Mouse (Mus musculus): ENCODE measurements at regions not wholly inside any gene's neighbourhood (a gene's known extent, or its start where the extent isn't known, plus 50 kb on each side); places are given as distances from the start of the nearest gene placed in this dataset.
"Not testable (repeated sequence)": the region's sequence is repeated elsewhere in the genome, so short reads cannot be mapped to it uniquely, and the experiment has no call there.

GRCm38 (mm10) chr7:75360874-75361273 is 51.8 kb upstream of the Sv2b start:
- peak; percentile 53 for DNase-seq (ENCODE audit: low spot score)

- DNase-seq (ENCODE audit: low spot score), result no peak
Observed at GRCm38 (mm10) chr7:75362541-75362940, 53.5 kb upstream of the Sv2b start.

- no peak for DNase-seq (ENCODE audit: low spot score)
Observed at GRCm38 (mm10) chr7:75365480-75365879, 56.4 kb upstream of the Sv2b start.

GRCm38 (mm10) chr7:75366285-75366882 is 57.3 kb upstream of the Sv2b start:
- peak; percentile 93 for DNase-seq (ENCODE audit: low spot score)

GRCm38 (mm10) chr7:75368315-75368714 is 59.3 kb upstream of the Sv2b start:
- DNase-seq (ENCODE audit: low spot score), result no peak

- DNase-seq (ENCODE audit: low spot score), result no peak
Observed at GRCm38 (mm10) chr7:75369366-75369765, 60.3 kb upstream of the Sv2b start.

GRCm38 (mm10) chr7:75370595-75371519 is 61.8 kb upstream of the Sv2b start:
- DNase-seq (ENCODE audit: low spot score), result peak; percentile 87

GRCm38 (mm10) chr7:75371520-75371876 is 62.4 kb upstream of the Sv2b start:
- DNase-seq (ENCODE audit: low spot score), result no peak

GRCm38 (mm10) chr7:75371991-75372390 is 62.9 kb upstream of the Sv2b start:
- peak; percentile 43 for DNase-seq (ENCODE audit: low spot score)

GRCm38 (mm10) chr7:75372892-75373444 is 63.9 kb upstream of the Sv2b start:
- no peak for DNase-seq (ENCODE audit: low spot score)

GRCm38 (mm10) chr7:75374506-75374905 is 65.4 kb upstream of the Sv2b start:
- no peak for DNase-seq (ENCODE audit: low spot score)

GRCm38 (mm10) chr7:75379595-75379994 is 70.5 kb upstream of the Sv2b start:
- no peak for DNase-seq (ENCODE audit: low spot score)

GRCm38 (mm10) chr7:75384506-75384911 is 70.8 kb upstream of the Akap13 start:
- DNase-seq (ENCODE audit: low spot score), result peak; percentile 74

- DNase-seq (ENCODE audit: low spot score), result no peak
Observed at GRCm38 (mm10) chr7:75387033-75387432, 68.3 kb upstream of the Akap13 start.

- DNase-seq (ENCODE audit: low spot score), result no peak
Observed at GRCm38 (mm10) chr7:75387821-75388431, 67.4 kb upstream of the Akap13 start.

GRCm38 (mm10) chr7:75390162-75390561 is 65.2 kb upstream of the Akap13 start:
- no peak for DNase-seq (ENCODE audit: low spot score)

- no peak for DNase-seq (ENCODE audit: low spot score)
Observed at GRCm38 (mm10) chr7:75392783-75393182, 62.6 kb upstream of the Akap13 start.

GRCm38 (mm10) chr7:75393466-75393865 is 61.9 kb upstream of the Akap13 start:
- DNase-seq (ENCODE audit: low spot score), result no peak

GRCm38 (mm10) chr7:75394866-75395580 is 60.3 kb upstream of the Akap13 start:
- DNase-seq (ENCODE audit: low spot score), result no peak

GRCm38 (mm10) chr7:75397559-75397958 is 57.8 kb upstream of the Akap13 start:
- no peak for DNase-seq (ENCODE audit: low spot score)

- not testable (repeated sequence) for DNase-seq (ENCODE audit: low spot score)
Observed at GRCm38 (mm10) chr7:75398480-75398879, 56.9 kb upstream of the Akap13 start.
